Mouse (Mus musculus): Measurements from ENCODE around the gene Rbbp9. TPM values are rescaled to one million over a fixed set of nuclear protein-coding genes. Genes with fewer than 3 reads are reported as not detected.

The Rbbp9 gene
- polyA plus RNA-seq, 1 experiment from 2014 or later: 29.2 TPM

DNA sequence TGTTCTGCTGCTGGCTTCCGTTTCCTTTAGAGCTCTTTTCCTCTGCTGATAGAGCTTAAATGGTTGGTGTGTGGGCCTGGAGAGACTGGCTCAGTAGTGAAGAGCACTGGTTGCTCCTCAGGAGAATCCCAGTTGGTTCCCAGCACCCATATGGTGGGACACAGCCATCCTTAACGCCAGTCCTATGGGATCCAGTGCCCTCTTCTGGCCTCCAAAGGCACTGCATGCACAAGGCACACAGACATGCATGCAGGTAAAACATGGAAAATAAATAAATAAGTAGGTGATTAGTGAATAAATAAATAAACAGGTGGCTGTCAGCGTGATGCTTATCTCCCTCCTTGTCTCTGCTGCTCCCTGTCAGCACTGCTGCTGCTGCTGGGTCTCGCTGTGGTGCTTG, 38.1 kb upstream of the Rbbp9 start:
- Histone ChIP-seq H3K9ac (ENCODE audit: low read length) (no peak overlapping the region), H3K36me3 (ENCODE audit: control insufficient read depth, insufficient read depth, low read length) (peaks cover 35% of the 10 kb centered on the region), H3K4me2 (replicated peaks; ENCODE audit: low read depth) (no peak overlapping the region), H3K27ac (replicated peaks) (no peak overlapping the region), H3K27me3 (ENCODE audit: control insufficient read depth, insufficient read depth, low read length) (no peaks in the 10 kb centered on the region), H3K4me3 (ENCODE audit: low read depth, low read length) (no peak overlapping the region), H3K4me1 (replicated peaks; ENCODE audit: control insufficient read depth, insufficient read depth) (no peaks in the 10 kb centered on the region), H3K9me3 (ENCODE audit: control insufficient read depth, low read length) (no peaks in the 10 kb centered on the region)
- no peak for DNase-seq (ENCODE audit: low spot score)
- ATAC-seq (ENCODE audit: low FRiP score, low TSS enrichment): no peak
- 81% methylated on average over 4 of the region's 4 CpGs for WGBS
- TF ChIP-seq CTCF (IDR thresholded peaks at IDR 0.05; ENCODE audit: low read depth): peak; percentile 60
- TF ChIP-seq EP300 (optimal IDR thresholded peaks at IDR 0.05): no peak

GRCm38 (mm10) chr2:144555820-144556552, 5.3 kb upstream of the Rbbp9 start, which contains the start of gene Sec23b:
TSS of gene Sec23b (plus strand) at chr2:144556229.
- TF ChIP-seq EP300 (optimal IDR thresholded peaks at IDR 0.05) (no peak), CTCF (IDR thresholded peaks at IDR 0.05; ENCODE audit: low read depth) (0 out of 2 replicates have a peak, but pooled peaks have one; percentile 10)
- peak within 1 kb of the TSS; percentile 62 for H3K4me2 ChIP-seq (replicated peaks; ENCODE audit: low read depth)
- peak within 1 kb of the TSS; percentile 95 for H3K27ac ChIP-seq (replicated peaks)
- H3K4me3 ChIP-seq (ENCODE audit: low read depth, low read length): peak within 1 kb of the TSS; percentile 76
- DNase-seq (ENCODE audit: low spot score): peak; percentile 97
- WGBS: under 1% methylated on average over 44 of the region's 44 CpGs
- H3K9me3 ChIP-seq (ENCODE audit: control insufficient read depth, low read length): no peaks in the 10 kb centered on the region
- no peaks in the 10 kb centered on the region for H3K27me3 ChIP-seq (ENCODE audit: control insufficient read depth, insufficient read depth, low read length)
- peak within 1 kb of the TSS; percentile 78 for H3K9ac ChIP-seq (ENCODE audit: low read length)
- no peaks in the 10 kb centered on the region for H3K4me1 ChIP-seq (replicated peaks; ENCODE audit: control insufficient read depth, insufficient read depth)
- ATAC-seq (ENCODE audit: low FRiP score, low TSS enrichment): peak; percentile 99
- H3K36me3 ChIP-seq (ENCODE audit: control insufficient read depth, insufficient read depth, low read length): no peaks in the 10 kb centered on the region

DNA sequence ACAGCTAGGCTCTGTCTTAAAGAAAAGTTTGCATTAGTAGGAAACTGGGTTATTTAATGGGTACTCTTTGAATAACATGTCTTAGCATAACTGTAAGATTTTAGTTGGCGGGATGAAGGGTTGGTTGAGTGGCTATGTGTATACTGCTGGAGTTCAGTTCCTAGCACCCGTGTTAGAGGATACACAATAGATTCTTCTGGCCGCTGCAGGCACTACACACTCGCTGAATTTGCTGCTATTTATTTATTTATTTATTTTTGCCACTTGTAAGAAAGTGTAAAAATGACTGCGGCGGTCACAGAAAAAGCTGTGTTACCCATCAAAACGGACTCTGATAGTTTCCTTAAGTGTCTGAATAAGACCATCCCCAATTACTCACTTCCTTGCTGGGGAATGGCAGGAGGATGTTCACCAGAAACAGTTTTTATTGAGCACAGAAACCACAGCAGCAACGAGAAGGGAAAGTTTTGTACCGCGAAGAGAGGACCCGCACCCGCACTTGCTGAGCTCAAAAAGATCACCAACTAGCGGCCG, 4.7 kb upstream of the Rbbp9 start:
- TF ChIP-seq CTCF (IDR thresholded peaks at IDR 0.05; ENCODE audit: low read depth) (no peak; the same call in 1 of the 2 replicates), EP300 (optimal IDR thresholded peaks at IDR 0.05) (no peak)
- Histone ChIP-seq H3K27me3 (ENCODE audit: control insufficient read depth, insufficient read depth, low read length) (no peaks in the 10 kb centered on the region), H3K4me2 (replicated peaks; ENCODE audit: low read depth) (peak overlapping the region; percentile 62), H3K36me3 (ENCODE audit: control insufficient read depth, insufficient read depth, low read length) (no peaks in the 10 kb centered on the region), H3K4me3 (ENCODE audit: low read depth, low read length) (peak overlapping the region; percentile 76), H3K27ac (replicated peaks) (peak overlapping the region; percentile 95), H3K9me3 (ENCODE audit: control insufficient read depth, low read length) (no peaks in the 10 kb centered on the region), H3K4me1 (replicated peaks; ENCODE audit: control insufficient read depth, insufficient read depth) (no peaks in the 10 kb centered on the region), H3K9ac (ENCODE audit: low read length) (peak overlapping the region; percentile 74)
- DNase-seq (ENCODE audit: low spot score) (no peak), ATAC-seq (ENCODE audit: low FRiP score, low TSS enrichment) (peak; percentile 45; the same call in 1 of the 2 replicates)
- under 1% methylated on average over 14 of the region's 14 CpGs for WGBS

DNA sequence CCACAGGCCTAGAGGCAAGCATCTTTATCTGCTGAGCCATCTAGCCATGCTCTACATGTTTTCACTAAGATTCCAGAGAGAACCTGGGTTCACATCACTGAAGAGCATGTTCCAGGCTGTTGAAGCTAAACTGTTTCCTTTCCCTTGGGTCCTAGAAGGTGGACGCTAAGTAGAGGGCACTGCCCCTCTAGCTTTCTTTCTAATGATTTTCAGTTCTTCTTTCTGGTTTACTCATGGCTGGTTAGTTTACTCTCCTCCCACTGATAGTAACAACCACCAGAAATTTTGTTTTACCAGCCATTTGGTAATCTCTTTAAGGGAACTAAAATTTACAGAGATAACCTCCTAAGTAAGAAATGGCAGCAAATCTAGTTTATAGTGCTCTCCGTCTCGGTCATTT, 3.2 kb upstream of the Rbbp9 start:
- no peak overlapping the region for H3K9ac ChIP-seq (ENCODE audit: low read length)
- H3K4me1 ChIP-seq (replicated peaks; ENCODE audit: control insufficient read depth, insufficient read depth): no peaks in the 10 kb centered on the region
- H3K36me3 ChIP-seq (ENCODE audit: control insufficient read depth, insufficient read depth, low read length): no peaks in the 10 kb centered on the region
- ATAC-seq (ENCODE audit: low FRiP score, low TSS enrichment): no peak
- no peaks in the 10 kb centered on the region for H3K27me3 ChIP-seq (ENCODE audit: control insufficient read depth, insufficient read depth, low read length)
- H3K4me2 ChIP-seq (replicated peaks; ENCODE audit: low read depth): no peak overlapping the region
- H3K27ac ChIP-seq (replicated peaks): no peak overlapping the region
- no peak for DNase-seq (ENCODE audit: low spot score)
- H3K9me3 ChIP-seq (ENCODE audit: control insufficient read depth, low read length): no peaks in the 10 kb centered on the region
- WGBS: 95% methylated on average over 3 of the region's 3 CpGs
- no peak for TF ChIP-seq CTCF (IDR thresholded peaks at IDR 0.05; ENCODE audit: low read depth)
- TF ChIP-seq EP300 (optimal IDR thresholded peaks at IDR 0.05): no peak
- H3K4me3 ChIP-seq (ENCODE audit: low read depth, low read length): no peak overlapping the region

DNA sequence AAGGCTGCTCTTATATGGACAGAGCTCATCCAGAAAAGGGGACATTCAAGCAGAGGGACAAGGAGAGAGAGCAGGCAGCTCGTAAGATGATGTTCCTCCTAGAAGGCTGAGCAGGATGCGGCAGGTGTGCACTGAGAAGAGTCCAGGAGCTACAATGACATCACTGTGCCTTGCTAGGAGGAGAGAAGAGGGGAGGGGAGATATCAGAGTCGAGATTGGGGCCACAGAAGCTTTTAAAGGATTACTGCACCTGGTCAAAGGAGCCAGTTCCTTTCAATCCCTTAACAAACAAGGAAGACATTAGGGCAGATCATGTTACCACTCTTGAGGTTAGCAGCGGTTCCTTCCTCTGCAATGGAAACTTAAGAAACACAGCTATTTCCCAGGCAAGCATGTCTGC, 3.1 kb downstream of the Rbbp9 start:
- WGBS: 62% methylated on average over 4 of the region's 4 CpGs
- Histone ChIP-seq H3K4me1 (replicated peaks; ENCODE audit: control insufficient read depth, insufficient read depth) (no peaks in the 10 kb centered on the region), H3K27me3 (ENCODE audit: control insufficient read depth, insufficient read depth, low read length) (no peaks in the 10 kb centered on the region), H3K9ac (ENCODE audit: low read length) (no peak overlapping the region), H3K27ac (replicated peaks) (no peak overlapping the region), H3K4me2 (replicated peaks; ENCODE audit: low read depth) (no peak overlapping the region), H3K4me3 (ENCODE audit: low read depth, low read length) (no peak overlapping the region), H3K36me3 (ENCODE audit: control insufficient read depth, insufficient read depth, low read length) (no peaks in the 10 kb centered on the region), H3K9me3 (ENCODE audit: control insufficient read depth, low read length) (no peaks in the 10 kb centered on the region)
- ATAC-seq (ENCODE audit: low FRiP score, low TSS enrichment) (no peak), DNase-seq (ENCODE audit: low spot score) (no peak)
- TF ChIP-seq EP300 (optimal IDR thresholded peaks at IDR 0.05) (no peak), CTCF (IDR thresholded peaks at IDR 0.05; ENCODE audit: low read depth) (no peak)

- H3K9ac ChIP-seq (ENCODE audit: low read length): no peak overlapping the region
- H3K4me2 ChIP-seq (replicated peaks; ENCODE audit: low read depth): no peak overlapping the region
- TF ChIP-seq EP300 (optimal IDR thresholded peaks at IDR 0.05) (no peak), CTCF (IDR thresholded peaks at IDR 0.05; ENCODE audit: low read depth) (no peak)
- H3K27ac ChIP-seq (replicated peaks): no peak overlapping the region
- no peaks in the 10 kb centered on the region for H3K4me1 ChIP-seq (replicated peaks; ENCODE audit: control insufficient read depth, insufficient read depth)
- 20% methylated on average over 1 of the region's 1 CpGs for WGBS
- no peak overlapping the region for H3K4me3 ChIP-seq (ENCODE audit: low read depth, low read length)
- H3K27me3 ChIP-seq (ENCODE audit: control insufficient read depth, insufficient read depth, low read length): no peaks in the 10 kb centered on the region
- H3K9me3 ChIP-seq (ENCODE audit: control insufficient read depth, low read length): no peaks in the 10 kb centered on the region
- no peaks in the 10 kb centered on the region for H3K36me3 ChIP-seq (ENCODE audit: control insufficient read depth, insufficient read depth, low read length)
- DNase-seq (ENCODE audit: low spot score) (no peak), ATAC-seq (ENCODE audit: low FRiP score, low TSS enrichment) (no peak)
Measured at GRCm38 (mm10) chr2:144545481-144545880, 5.2 kb downstream of the Rbbp9 start.

All from stomach, postnatal 0 days (tissue).